Mouse (Mus musculus) bone marrow macrophage, adult 2 months (primary cell): ENCODE results near the gene Acp6.

Experiments used
- CTCF ChIP-seq: IDR thresholded peaks from 2 replicates; pipeline ENCODE4 v1.5.1; 2012; ENCODE audit warnings: low read depth, mild to moderate bottlenecking, low read length, moderate library complexity
- POLR2A ChIP-seq: IDR thresholded peaks from 2 replicates; pipeline ENCODE4 v1.6.1; 2012; ENCODE audit warnings: mild to moderate bottlenecking, low read depth, low read length, borderline replicate concordance

GRCm38 (mm10) chr3:97117511-97117910 lies 41.1 kb upstream of the Acp6 start:
- TF ChIP-seq CTCF (no peak), POLR2A (no peak)
